Mouse (Mus musculus) gonadal fat pad, adult 2 months (tissue): ENCODE data around the gene Spns1. TPM values are rescaled to one million over a fixed set of nuclear protein-coding genes. Genes with fewer than 3 reads are reported as not detected.

Experiments
- DNase-seq: peaks from one replicate; pipeline ENCODE4 v3.0.0-alpha.2; 2012; ENCODE audit warnings: low read depth
- polyA plus RNA-seq: library from polyadenylated mRNA; depleted of rRNA; stranded (reverse); fragments of >200 nt; gene quantifications from 2 replicates; pipeline ENCODE4 v1.2.3, GENCODE M21; 2012

The Spns1 gene
- polyA plus RNA-seq, 1 experiment = 156 TPM

- DNase-seq = no peak
These were observed 7.9 kb downstream of the Spns1 start, which contains the start of gene Lat for GRCm38 (mm10) chr7:126369393-126369792. TSS of gene Lat (minus strand) at chr7:126369570.

GRCm38 (mm10) chr7:126368367-126368766 is 8.9 kb downstream of the Spns1 start:
- no peak for DNase-seq

- DNase-seq = no peak
These were observed 9.6 kb downstream of the Spns1 start for GRCm38 (mm10) chr7:126367636-126368035.

GRCm38 (mm10) chr7:126363038-126363437 is 14.2 kb downstream of the Spns1 start:
- no peak for DNase-seq

DNA sequence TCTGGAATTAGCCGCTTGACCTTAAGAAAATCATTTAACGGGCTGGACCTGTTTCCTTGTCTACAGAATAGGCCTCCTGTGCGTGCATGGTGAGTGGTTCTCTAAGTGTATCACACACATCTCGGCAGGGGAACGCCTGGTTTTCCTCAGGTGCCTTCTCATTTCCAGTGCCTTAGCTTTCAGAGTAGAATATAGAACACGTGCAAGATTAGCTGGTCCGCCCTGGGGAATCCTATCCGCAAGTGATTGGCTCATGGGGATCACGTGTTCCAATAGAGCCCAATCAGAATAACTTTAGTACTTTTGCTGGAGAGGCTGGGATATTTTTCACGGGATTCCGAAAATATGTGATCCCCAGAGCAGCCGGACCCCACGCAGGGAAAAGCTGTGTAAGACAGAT is 18.2 kb downstream of the Spns1 start:
- DNase-seq = no peak

DNA sequence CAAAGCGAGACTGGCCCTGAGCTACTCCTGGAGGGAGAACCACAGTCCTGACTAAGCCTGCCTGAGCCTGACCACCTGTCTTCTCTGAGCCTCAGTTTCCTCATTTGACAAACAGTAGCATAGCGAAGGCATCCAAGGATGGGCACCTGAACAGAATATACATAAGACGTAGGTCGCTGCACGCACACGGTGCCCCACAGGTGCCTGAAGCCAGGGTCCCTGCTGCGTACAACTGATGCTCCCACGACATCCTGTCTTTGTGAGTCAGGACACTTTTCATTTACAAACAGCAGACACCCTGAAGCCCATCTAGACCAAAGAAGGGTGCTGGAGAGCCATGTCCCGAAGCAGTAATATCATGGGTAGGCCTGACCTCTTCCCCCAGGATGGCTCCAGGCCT is 18.8 kb downstream of the Spns1 start:
- no peak for DNase-seq

DNA sequence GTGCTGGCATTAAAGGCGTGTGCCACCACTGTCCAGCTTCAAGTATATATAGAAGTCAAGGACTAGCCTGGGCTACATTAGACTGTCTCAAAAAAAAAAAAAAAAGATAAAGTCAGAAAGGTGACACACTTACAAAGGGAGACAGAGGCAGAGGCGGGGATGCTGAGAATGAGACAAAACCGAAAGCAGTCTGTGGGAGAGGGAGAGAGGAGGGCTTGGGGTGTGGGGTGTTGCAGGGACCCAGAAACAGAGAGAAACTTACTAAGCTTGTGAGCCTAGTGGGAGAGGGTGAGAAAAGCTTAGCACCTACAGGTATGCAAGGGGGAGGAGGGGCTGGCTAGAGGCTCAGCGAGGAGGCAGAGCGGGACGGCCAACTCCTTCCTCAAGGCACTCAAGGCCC is 19.4 kb downstream of the Spns1 start:
- no peak for DNase-seq

GRCm38 (mm10) chr7:126356793-126357591 is 20.3 kb downstream of the Spns1 start:
- DNase-seq = no peak

- no peak for DNase-seq
These were observed 21.2 kb downstream of the Spns1 start for GRCm38 (mm10) chr7:126355847-126356597.

DNA sequence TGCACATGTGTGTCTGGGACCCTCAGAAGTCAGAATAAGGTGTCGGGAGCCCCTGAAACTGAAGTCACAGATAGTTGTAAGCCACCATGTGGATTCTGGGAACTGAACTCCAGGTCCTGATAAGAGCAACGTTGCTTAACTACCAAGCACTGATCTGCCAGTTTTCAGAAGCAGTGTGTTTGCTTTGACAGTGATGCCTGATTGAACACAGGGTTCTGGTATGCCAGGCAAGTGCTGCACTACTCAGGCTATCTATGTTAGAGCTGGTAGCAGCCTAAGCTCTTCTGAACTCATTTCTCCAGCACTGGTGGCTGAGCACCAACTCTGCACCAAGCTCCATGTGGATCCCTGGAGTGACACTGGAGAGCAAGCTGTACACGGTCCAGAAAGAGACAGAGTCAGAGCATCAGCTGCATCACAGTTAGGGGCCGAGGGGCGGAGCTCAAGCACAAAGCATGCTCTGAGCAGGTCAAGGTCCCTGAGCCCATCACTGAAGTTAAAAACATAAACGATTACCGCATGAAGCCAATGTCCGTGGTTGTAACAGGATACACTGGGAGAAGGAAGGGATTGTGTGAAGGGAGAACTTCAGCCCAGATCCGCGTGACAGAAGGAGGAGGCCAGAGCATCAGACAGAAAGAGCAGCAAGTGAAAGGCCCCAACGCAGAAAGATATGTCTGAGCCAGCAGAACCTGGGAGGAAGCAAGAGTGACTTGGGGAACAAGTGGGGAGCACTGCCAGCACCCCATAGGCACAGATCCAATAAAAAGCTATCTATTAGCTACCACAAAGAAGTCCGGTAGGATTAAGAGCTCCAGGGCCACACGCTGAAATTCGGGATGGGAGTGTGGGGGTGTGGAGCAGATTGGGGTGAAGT is 22.3 kb downstream of the Spns1 start:
- DNase-seq = no peak

DNA sequence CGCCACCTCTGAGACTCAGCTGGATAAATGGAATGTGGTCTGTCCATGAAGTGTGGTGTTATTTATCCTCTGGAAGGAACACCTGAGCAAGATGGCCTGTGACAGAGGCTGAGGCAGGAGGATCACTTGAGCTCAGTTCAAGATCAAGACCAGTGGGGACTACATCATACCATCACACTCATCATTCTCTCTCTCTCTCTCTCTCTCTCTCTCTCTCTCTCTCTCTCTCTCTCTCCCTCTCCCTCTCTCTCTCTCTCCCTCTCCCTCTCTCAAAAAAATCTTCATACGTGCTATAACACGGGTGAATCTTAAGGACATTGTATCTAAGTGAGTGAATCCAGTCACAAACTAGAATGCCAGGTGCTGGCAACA is 23.3 kb downstream of the Spns1 start:
- no peak for DNase-seq

DNA sequence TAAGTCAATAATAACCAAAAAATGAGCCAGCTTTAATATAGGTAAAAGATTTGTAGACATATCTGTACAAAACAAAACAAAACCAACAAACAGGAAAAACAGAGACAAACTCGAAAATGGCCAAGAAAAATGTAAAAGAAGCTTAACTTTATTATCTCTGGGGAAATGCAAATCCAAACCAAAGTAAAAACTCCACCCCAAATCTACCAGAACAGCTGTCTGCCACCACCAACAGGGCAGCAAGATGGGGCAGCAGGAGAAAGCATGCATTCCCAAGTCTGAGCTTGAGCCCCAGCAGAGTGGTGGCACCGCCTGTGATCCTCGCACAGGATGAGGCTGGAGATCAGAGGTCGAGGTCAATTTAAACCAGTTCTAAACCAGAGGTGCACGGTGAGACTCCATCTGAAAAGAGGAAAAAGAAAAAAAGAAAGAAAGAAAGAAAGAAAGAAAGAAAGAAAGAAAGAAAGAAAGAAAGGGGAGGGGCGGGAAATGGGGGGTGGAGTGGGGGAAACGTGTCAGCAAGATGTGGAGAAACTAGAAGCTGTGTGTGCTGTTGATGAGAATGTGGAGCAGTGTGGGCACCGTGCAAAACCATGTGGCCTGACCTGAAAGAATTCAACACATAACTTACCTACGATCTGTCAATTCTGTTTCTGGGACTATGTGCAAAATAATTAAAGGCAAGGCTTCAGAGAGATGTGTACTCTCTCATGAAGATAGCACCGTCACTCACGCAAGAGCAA is 23.8 kb downstream of the Spns1 start:
- no peak for DNase-seq

DNA sequence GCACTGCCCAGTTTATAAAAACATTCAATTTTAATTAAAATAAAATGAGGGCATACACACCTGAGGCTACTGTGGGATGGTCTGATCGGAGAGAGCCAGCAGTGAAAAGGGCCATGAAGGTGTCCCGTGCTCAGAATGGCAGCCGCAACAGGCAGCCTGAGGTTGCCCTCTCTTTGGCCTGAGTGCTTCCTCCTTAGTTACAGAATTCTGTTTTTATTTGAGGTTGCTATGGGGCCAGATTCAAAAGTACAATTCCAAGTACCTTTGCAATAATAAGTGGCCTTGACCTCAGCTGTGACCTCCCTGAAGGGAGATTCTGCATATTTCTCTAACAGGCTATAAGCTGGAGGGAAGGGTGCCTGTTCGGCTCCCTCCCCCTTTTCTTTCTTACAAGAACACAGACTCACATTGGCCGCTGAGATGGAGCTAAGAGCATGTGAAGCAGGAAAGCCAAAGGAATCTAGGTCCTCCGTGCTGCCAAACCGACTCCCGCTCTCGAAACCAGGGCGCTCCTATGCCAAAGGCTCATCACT is 25.8 kb downstream of the Spns1 start:
- DNase-seq = no peak

- DNase-seq = no peak
These were observed 26.4 kb downstream of the Spns1 start for GRCm38 (mm10) chr7:126350748-126351418.

GRCm38 (mm10) chr7:126348293-126348692 is 29.0 kb downstream of the Spns1 start:
- no peak for DNase-seq

- no peak for DNase-seq
These were observed 30.2 kb downstream of the Spns1 start for GRCm38 (mm10) chr7:126347098-126347497.

GRCm38 (mm10) chr7:126345969-126346368 is 31.3 kb downstream of the Spns1 start:
- DNase-seq = no peak

- DNase-seq = peak; percentile 40
These were observed 31.7 kb downstream of the Spns1 start for GRCm38 (mm10) chr7:126345557-126345956.

GRCm38 (mm10) chr7:126340896-126341295 is 36.4 kb downstream of the Spns1 start:
- no peak for DNase-seq

GRCm38 (mm10) chr7:126340206-126340618 is 37.0 kb downstream of the Spns1 start:
- DNase-seq = no peak
